Mouse (Mus musculus) urinary bladder, postnatal 10 days (tissue): ENCODE measurements around the gene Mccc1.

Source experiments
- DNase-seq: peaks from one replicate; pipeline ENCODE4 v3.0.0; 2022; ENCODE audit warnings: low spot score

Gene Mccc1

GRCm38 (mm10) chr3:35964928-35965327, 35.5 kb downstream of the Mccc1 start:
- DNase-seq = no peak

- no peak for DNase-seq
These were observed 36.6 kb downstream of the Mccc1 start for GRCm38 (mm10) chr3:35963921-35964320.

GRCm38 (mm10) chr3:35963401-35963800, 37.1 kb downstream of the Mccc1 start:
- DNase-seq = no peak

- DNase-seq = no peak
These were observed 37.5 kb downstream of the Mccc1 start for GRCm38 (mm10) chr3:35962967-35963366.

GRCm38 (mm10) chr3:35957230-35957629, 43.2 kb downstream of the Mccc1 start:
- DNase-seq = no peak

GRCm38 (mm10) chr3:35954901-35955575, 45.4 kb downstream of the Mccc1 start:
- DNase-seq = no peak

- no peak for DNase-seq
These were observed 46.7 kb downstream of the Mccc1 start for GRCm38 (mm10) chr3:35953816-35954215.

GRCm38 (mm10) chr3:35953184-35953583, 47.3 kb downstream of the Mccc1 start:
- no peak for DNase-seq

- no peak for DNase-seq
These were observed 52.3 kb downstream of the Mccc1 start for GRCm38 (mm10) chr3:35948197-35948596.

- DNase-seq = no peak
These were observed 59.9 kb downstream of the Mccc1 start for GRCm38 (mm10) chr3:35940520-35941135.

GRCm38 (mm10) chr3:35940047-35940446, 60.4 kb downstream of the Mccc1 start:
- no peak for DNase-seq

GRCm38 (mm10) chr3:35937345-35937744, 63.1 kb downstream of the Mccc1 start, which contains the start of gene Dcun1d1:
TSS of gene Dcun1d1 (minus strand) at chr3:35937445.
- DNase-seq = no peak

GRCm38 (mm10) chr3:35933405-35933777, 67.1 kb downstream of the Mccc1 start:
- DNase-seq = no peak

- peak; percentile 26 for DNase-seq
These were observed 67.6 kb downstream of the Mccc1 start for GRCm38 (mm10) chr3:35932735-35933404.

- DNase-seq = no peak
These were observed 68.4 kb downstream of the Mccc1 start for GRCm38 (mm10) chr3:35931896-35932727.

- DNase-seq = no peak
These were observed 69.1 kb downstream of the Mccc1 start for GRCm38 (mm10) chr3:35931359-35931758.

- DNase-seq = no peak
These were observed 70.6 kb downstream of the Mccc1 start for GRCm38 (mm10) chr3:35929831-35930230.

- no peak for DNase-seq
These were observed 71.1 kb downstream of the Mccc1 start for GRCm38 (mm10) chr3:35929406-35929805.

- DNase-seq = no peak
These were observed 74.6 kb downstream of the Mccc1 start for GRCm38 (mm10) chr3:35925852-35926251.

- DNase-seq = no peak
These were observed 76.5 kb downstream of the Mccc1 start for GRCm38 (mm10) chr3:35924007-35924406.

- no peak for DNase-seq
These were observed 77.0 kb downstream of the Mccc1 start for GRCm38 (mm10) chr3:35923495-35923894.

- DNase-seq = no peak
These were observed 78.0 kb downstream of the Mccc1 start for GRCm38 (mm10) chr3:35922522-35922921.
